Mouse (Mus musculus) brain, embryonic 14.5 days (tissue): ENCODE data around the gene Rasgef1b. TPM values are rescaled to one million over a fixed set of nuclear protein-coding genes. Genes with fewer than 3 reads are reported as not detected.

ENCODE experiments used
- DNase-seq: peaks from one replicate; pipeline ENCODE4 v3.0.0-alpha.2; 2011; ENCODE audit warnings: low read depth
- CTCF ChIP-seq: fragments of 200-500 bp; IDR thresholded peaks from 2 replicates; pipeline ENCODE4 v1.5.1; 2012; ENCODE audit warnings: inconsistent platforms, mild to moderate bottlenecking, moderate library complexity, borderline replicate concordance; ENCODE audit not compliant: insufficient read depth, insufficient read length; ENCODE audit errors: extremely low read depth
- POLR2A ChIP-seq: fragments of 200-500 bp; IDR thresholded peaks from 2 replicates; pipeline ENCODE4 v1.6.1; 2012; ENCODE audit warnings: mild to moderate bottlenecking, inconsistent platforms, borderline replicate concordance; ENCODE audit not compliant: poor library complexity, insufficient read depth, insufficient read length, severe bottlenecking; ENCODE audit errors: extremely low read depth
- polyA plus RNA-seq: library from polyadenylated mRNA; depleted of rRNA; stranded (reverse); fragments of >200 nt; gene quantifications from 2 replicates; pipeline ENCODE4 v1.2.3, GENCODE M21; 2012

The Rasgef1b gene
- polyA plus RNA-seq, 1 experiment, result 37.4 TPM

GRCm38 (mm10) chr5:99564501-99565323 lies 164.2 kb downstream of the Rasgef1b start:
- TF ChIP-seq POLR2A (no peak), CTCF (no peak)
- peak; percentile 89 for DNase-seq

GRCm38 (mm10) chr5:99562096-99562495 lies 166.8 kb downstream of the Rasgef1b start:
- no peak for DNase-seq

GRCm38 (mm10) chr5:99559814-99560213 lies 169.1 kb downstream of the Rasgef1b start:
- peak; percentile 57 for DNase-seq
- TF ChIP-seq CTCF (no peak), POLR2A (no peak)

More at GRCm38 (mm10) chr5:99562096-99562495, 166.8 kb downstream of the Rasgef1b start:
- no peak for TF ChIP-seq POLR2A
- no peak for TF ChIP-seq CTCF

- DNase-seq, result no peak
- TF ChIP-seq POLR2A (no peak), CTCF (no peak)
Measured at GRCm38 (mm10) chr5:99558231-99558630, 170.6 kb downstream of the Rasgef1b start.

- TF ChIP-seq CTCF (no peak), POLR2A (no peak)
- peak; percentile 75 for DNase-seq
Measured at GRCm38 (mm10) chr5:99552645-99553044, 176.2 kb downstream of the Rasgef1b start.

- no peak for TF ChIP-seq CTCF
- no peak for TF ChIP-seq POLR2A
- DNase-seq, result peak; percentile 94
Measured at GRCm38 (mm10) chr5:99544664-99545494, 184.0 kb downstream of the Rasgef1b start.

GRCm38 (mm10) chr5:99541999-99542765 lies 186.7 kb downstream of the Rasgef1b start:
- TF ChIP-seq POLR2A (no peak), CTCF (no peak)
- DNase-seq, result peak; percentile 56

GRCm38 (mm10) chr5:99541321-99541895 lies 187.5 kb downstream of the Rasgef1b start:
- TF ChIP-seq CTCF (no peak), POLR2A (no peak)
- DNase-seq, result peak; percentile 80

GRCm38 (mm10) chr5:99533416-99533815 lies 195.4 kb downstream of the Rasgef1b start:
- TF ChIP-seq CTCF, result no peak
- no peak for TF ChIP-seq POLR2A
- DNase-seq, result no peak

GRCm38 (mm10) chr5:99526797-99527201 lies 202.1 kb downstream of the Rasgef1b start:
- no peak for DNase-seq
- TF ChIP-seq CTCF (no peak), POLR2A (no peak)
